Mouse (Mus musculus) hindlimb bud, embryonic 11.5 days (tissue): ENCODE data around the gene Hs2st1.

Experiments
- DNase-seq: peaks from one replicate; pipeline ENCODE4 v3.0.0-alpha.2; 2012; ENCODE audit warnings: low read depth, low spot score; ENCODE audit errors: extremely low spot score

Gene Hs2st1

DNA sequence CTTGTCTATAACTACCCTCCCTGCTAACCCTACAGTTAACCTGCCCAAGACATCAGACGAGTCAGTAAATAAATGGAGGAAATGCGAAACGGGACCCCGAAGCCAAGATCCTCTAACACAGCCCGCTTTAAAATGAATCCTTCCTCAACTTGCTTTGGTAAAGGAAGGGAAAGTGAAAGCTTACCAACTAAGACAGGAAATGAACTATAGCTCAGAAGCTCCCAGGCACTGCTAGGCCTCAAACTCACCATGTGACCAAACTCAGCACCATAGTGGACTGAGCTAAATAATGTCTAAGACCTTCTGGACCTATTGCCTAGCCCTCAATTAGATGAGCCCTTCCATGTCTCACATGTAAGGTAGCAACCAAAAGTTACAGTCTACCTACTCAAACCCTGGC, 168.7 kb downstream of the Hs2st1 start:
- DNase-seq = no peak

DNA sequence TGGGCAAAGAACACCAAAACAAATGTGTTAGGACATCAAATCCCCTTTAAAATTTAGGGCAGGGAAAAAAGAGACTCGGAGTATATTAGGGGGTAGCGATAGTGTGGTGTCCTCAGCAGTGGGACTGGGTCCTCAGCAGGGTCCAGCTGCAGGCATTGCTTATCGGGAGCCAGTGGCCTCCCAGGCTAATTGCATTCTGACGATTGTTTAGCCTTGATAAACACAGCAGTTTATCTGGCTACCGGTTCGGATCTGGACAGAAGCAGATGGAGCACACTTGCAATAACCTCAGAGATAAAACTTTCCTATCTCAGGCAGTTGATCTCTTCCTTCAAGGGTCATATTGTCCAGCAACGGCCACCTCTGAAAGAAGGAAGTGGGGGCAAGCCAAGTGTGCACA, 169.1 kb downstream of the Hs2st1 start:
- DNase-seq = no peak

DNA sequence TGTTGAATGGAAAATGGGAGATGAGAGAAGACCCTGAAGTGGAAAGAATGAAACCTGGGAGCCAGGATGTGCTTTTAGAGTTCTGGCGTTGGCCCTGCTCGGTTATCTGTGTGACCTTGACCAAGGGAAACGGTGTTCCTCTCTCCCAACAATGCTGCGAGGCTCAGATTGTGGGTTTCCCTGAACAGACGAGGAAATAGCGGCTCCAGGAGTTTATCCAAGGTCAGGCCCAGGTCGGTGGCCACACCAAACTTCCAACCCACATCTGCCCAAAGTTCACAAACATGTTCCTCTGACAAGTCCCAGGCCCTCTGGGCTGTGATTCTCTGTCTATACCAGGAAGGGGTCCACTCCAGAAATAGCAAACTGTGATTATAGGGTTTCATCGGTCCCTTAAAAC, 169.6 kb downstream of the Hs2st1 start:
- DNase-seq = no peak

DNA sequence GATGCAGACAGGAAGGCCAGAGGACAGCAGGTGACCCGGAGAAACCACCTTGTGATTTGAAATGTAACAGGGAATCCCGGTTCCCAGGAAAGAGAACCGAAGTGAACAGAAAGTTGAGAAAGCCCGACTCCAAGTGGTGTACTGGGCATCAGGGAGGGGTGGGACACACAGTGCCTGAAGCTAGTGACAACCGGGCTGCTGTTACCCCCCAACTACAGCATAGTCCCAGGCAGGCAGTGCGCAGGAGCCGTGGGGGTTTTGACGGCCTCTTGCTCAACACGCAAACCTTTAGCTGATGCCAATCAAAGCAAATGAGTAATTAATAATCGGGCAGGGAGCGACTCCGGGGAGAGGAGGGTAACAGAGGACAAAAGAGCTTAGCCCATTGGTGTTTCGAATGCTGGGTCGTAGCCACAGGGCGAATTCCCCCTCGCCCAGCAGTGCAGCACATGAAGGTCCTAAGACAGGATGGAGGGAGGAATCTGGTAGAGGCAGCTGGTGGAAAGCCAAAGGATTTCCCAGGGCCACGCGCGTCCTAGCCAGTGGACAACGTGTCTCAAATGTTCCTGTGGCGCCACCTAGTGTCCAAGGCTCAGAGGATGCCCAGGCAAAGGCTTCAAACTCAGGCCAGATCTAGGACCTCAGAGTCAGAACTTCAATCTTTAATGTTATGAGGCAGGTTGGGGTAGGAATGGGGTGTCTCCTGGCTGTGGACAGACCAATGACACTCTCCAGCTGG, 170.5 kb downstream of the Hs2st1 start:
- DNase-seq = peak; percentile 77

DNA sequence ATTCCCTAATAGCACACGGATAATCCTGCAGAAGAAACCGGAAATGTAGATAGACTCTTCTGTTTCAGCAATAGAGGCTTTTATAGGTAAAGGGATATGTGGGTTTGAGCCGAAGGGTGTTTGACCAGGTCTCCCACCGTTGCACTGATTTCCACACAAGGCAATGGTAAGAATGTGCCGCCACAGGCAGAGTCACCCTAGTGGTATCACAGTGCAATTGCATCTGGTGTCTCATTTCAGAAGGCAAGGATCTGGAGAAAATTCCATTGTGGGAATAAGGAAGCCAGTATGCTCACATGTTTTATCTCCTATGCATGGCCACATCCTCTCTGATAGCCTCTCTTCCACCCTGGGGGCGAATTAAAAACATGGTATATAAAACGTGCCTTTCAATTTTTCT, 171.8 kb downstream of the Hs2st1 start:
- no peak for DNase-seq

DNA sequence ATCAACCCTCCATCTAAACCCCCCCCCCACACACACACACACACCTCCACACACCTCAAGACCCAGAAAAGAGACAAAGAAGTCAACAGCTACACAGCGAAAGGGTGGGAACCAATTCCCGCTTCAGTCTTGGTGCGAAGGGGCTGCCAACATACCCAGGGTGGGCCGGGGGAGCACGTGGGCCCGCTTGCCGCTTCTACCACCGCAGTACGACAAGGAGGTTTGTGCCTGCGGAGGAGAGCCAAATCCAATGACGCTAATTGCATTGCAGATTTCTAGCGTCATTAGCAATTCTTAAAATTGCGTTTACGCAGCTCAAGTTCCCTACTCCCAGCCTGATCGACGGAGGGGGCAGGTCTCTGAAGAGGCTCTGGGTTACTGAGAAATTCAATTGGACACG, 173.5 kb downstream of the Hs2st1 start:
- no peak for DNase-seq

DNA sequence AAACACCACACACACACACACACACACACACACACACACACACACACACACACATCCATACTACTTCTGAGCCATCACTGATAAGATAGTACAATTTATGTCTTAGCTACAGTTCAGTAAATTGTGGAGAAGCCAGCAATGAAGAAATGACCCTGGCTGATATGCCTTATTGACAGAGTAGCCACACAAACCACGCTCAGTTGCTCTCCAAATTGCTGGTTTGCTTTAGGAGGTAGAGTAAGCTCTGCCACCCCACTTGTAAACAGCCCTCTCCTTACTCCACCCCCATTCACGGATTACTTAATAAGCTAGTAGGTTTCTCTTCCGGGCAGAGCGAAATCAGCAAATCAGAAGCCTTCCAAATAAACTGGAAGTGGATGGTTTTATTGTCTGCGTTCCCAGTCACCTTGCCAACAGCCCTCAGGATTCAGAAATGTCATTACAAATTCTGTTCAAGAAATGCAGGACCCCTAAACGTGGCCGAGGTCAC, 175.5 kb downstream of the Hs2st1 start:
- no peak for DNase-seq

DNA sequence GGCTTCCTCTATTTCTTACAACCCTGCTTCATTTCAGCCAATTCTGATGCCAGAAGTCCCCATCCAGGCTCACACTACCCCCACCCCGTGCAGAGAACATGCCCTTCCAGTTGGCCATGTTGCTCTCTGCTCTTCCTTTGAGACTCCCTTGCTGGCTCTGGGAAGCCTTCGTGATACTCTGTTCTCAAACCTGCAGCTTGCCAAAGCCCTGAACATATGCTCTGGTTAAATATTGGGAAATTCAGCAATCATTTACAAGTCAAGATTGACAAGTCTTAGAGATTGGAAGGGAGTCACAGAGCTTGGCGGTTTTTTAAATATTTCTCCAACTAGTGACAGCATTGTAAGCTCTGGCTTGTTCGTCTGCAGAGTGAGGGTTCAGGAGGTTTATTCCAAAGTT, 183.5 kb downstream of the Hs2st1 start:
- DNase-seq = no peak

DNA sequence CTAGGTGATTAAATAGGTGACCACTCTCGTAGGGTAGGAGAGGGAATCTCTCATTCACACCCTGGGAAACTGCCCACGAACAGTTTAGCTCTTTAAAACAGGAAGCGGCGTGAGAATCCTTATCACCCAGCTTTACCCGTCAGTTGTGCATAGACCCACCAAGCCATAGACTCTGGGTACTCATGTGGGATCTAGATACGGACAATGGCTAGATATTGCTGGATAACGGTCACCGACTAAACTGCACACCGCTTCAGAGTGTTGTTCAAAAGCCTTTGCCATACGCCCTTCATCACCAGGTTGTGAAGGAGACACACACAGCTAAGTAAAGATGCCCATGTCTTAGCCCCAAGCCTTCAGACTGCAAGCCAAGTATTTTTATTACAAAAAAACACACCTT, 185.3 kb downstream of the Hs2st1 start:
- no peak for DNase-seq

DNA sequence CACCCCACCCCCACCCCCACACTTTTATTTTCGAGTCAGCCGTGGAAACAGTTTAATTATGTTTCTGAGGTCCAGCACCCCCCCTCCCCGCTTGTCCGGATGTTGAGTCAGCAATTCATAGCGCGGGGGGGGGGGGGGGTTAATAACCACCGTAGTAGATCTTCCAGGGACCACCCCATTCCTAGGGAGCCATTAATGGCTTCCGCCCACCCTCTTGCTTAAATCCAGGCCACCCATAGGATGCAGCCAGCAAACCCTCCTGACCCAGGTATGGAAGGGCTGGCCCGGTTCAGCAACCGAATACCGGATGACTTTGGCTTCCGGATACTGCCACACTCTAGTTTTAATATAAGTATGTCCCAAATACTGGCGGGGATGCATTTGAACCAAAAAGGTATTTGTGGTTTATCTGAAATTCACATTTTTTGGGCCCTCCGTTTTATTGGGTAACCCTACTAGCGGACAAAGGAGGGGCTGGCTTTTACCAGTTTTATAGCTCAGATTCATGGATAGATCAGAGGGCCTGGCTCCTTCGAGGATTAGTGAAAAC, 188.5 kb downstream of the Hs2st1 start:
- no peak for DNase-seq

DNA sequence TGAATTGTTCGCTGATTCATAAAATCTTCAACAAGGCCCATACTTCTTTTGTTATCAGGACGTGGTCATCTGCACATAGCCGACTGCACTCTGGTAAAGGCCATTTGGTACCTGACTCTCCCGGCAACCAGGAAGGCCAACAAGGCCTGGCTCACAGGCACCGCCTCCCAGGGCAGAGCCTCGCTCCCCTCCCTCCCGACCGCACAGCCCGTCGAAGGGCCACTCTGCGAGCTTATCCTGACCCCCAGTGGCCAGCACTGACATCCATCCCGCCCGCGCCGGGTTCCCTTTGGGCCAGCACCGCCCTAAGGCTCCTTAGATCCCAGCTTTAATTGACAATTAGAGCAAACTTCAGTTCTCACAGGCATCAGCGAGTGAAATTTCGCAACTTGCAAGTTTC, 189.1 kb downstream of the Hs2st1 start:
- peak; percentile 68 for DNase-seq

DNA sequence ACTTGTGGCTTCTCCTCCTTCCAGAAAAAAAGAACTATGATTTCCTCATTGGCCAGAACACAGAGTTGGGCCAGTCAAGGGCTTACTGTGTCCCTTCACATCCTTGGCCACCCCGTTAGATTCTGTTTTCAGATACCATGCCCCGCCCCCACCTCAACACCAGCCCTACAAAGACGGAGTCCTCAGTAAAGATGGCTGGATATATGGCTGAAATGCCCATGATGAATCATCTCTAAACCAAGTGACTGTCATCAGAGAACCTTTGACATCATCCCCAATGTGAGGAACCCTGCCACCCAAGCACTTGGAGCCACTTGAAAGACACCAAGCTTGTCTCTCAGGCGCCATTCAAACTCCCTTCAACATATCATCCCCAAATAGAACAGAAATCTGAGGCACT, 190.2 kb downstream of the Hs2st1 start:
- no peak for DNase-seq
